Mouse (Mus musculus): ENCODE results near the gene Pex12. TPM values are rescaled to one million over a fixed set of nuclear protein-coding genes. Genes with fewer than 3 reads are reported as not detected.

The Pex12 gene
- 11.0 and 11.5 TPM in 2 replicates for polyA plus RNA-seq (2015; fragmentation: Nextera tagmentation; extraction: Ambion mirVana)

GRCm38 (mm10) chr11:83302526-83303251 is at the start of gene Pex12:
Gene Pex12, minus strand, starts transcription at chr11:83302586.

GRCm38 (mm10) chr11:83298225-83299195 is 3.9 kb downstream of the Pex12 start, which contains the start of gene Ap2b1:
Gene Ap2b1, plus strand, starts transcription at chr11:83299024.

GRCm38 (mm10) chr11:83286566-83286965 is 15.8 kb downstream of the Pex12 start, which contains the start of gene Slfn14:
Gene Slfn14, minus strand, starts transcription at chr11:83286726.

Other genes with a start within 250 kb of the Pex12 start
- 3.1 and 3.2 TPM in 2 replicates for gene Slfn2, start 237.5 kb downstream of the Pex12 start, polyA plus RNA-seq (2015; fragmentation: Nextera tagmentation; extraction: Ambion mirVana)
- 0.13 TPM in 1 of 2 replicates, not detected in the other for gene Slfn1, start 185.7 kb downstream of the Pex12 start, polyA plus RNA-seq (2015; fragmentation: Nextera tagmentation; extraction: Ambion mirVana)
- 0.09 and 0.22 TPM in 2 replicates for gene Slfn4, start 127.4 kb downstream of the Pex12 start, polyA plus RNA-seq (2015; fragmentation: Nextera tagmentation; extraction: Ambion mirVana)
- gene Slfn3, start 111.3 kb downstream of the Pex12 start, polyA plus RNA-seq (2015; fragmentation: Nextera tagmentation; extraction: Ambion mirVana) = 0.11 and 0.21 TPM in 2 replicates
- gene Slfn14, start 15.9 kb downstream of the Pex12 start, polyA plus RNA-seq (2015; fragmentation: Nextera tagmentation; extraction: Ambion mirVana) = not detected in 2 replicates
- 71.7 and 77.4 TPM in 2 replicates for gene Ap2b1, start 3.6 kb downstream of the Pex12 start, polyA plus RNA-seq (2015; fragmentation: Nextera tagmentation; extraction: Ambion mirVana)
- gene Rasl10b, start 106.6 kb upstream of the Pex12 start, polyA plus RNA-seq (2015; fragmentation: Nextera tagmentation; extraction: Ambion mirVana) = 61.6 and 64.0 TPM in 2 replicates
- 0.75 and 0.96 TPM in 2 replicates for gene Gas2l2, start 126.9 kb upstream of the Pex12 start, polyA plus RNA-seq (2015; fragmentation: Nextera tagmentation; extraction: Ambion mirVana)
- gene 1700020L24Rik, start 135.1 kb upstream of the Pex12 start, polyA plus RNA-seq (2015; fragmentation: Nextera tagmentation; extraction: Ambion mirVana) = 0.43 and 0.75 TPM in 2 replicates
- gene Mmp28, start 160.5 kb upstream of the Pex12 start, polyA plus RNA-seq (2015; fragmentation: Nextera tagmentation; extraction: Ambion mirVana) = 3.4 and 3.7 TPM in 2 replicates
- 11.8 and 12.4 TPM in 2 replicates for gene Taf15, start 170.5 kb upstream of the Pex12 start, polyA plus RNA-seq (2015; fragmentation: Nextera tagmentation; extraction: Ambion mirVana)
- gene Heatr9, start 219.6 kb upstream of the Pex12 start, polyA plus RNA-seq (2015; fragmentation: Nextera tagmentation; extraction: Ambion mirVana) = not detected in 2 replicates
- gene Ccl5, start 227.9 kb upstream of the Pex12 start, polyA plus RNA-seq (2015; fragmentation: Nextera tagmentation; extraction: Ambion mirVana) = 0.97 TPM in 1 of 2 replicates, not detected in the other

All from neural tube, postnatal 0 days (tissue).